Mouse (Mus musculus): ENCODE results near the gene Sorbs1. TPM values are rescaled to one million over a fixed set of nuclear protein-coding genes. Genes with fewer than 3 reads are reported as not detected.

Gene Sorbs1
- polyA plus RNA-seq, 1 experiment: 2.2 TPM

DNA sequence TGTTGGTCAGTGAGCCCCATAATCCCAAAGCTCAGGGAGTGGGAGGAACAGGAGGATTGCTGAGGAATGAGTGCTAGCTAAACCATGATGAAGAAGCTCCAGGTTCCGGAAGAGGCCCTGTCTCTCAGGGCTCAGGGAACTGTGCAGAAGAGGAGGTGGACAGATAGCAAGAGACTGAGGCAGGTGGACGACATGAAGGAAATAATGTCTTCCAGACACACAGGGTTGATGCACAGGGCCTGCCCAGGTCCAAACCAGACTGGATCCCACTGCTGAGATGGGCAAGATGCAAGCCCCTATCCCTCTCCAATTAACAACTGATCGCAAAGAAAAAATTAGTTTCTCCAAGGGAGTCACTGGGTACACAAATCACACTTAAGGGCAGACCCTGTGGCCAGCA lies 258.8 kb downstream of the Sorbs1 start:
- no peak overlapping the region for H3K27ac ChIP-seq (ENCODE audit: insufficient read depth, low read depth, low read length)
- H3K4me1 ChIP-seq (ENCODE audit: control insufficient read depth, insufficient read depth, low read length): no peaks in the 10 kb centered on the region
- TF ChIP-seq CTCF (IDR thresholded peaks at IDR 0.05; ENCODE audit: low read depth, low read length) (no peak), POLR2A (IDR thresholded peaks at IDR 0.05; ENCODE audit: borderline replicate concordance, low read depth, low read length) (no peak)
- H3K4me3 ChIP-seq (ENCODE audit: insufficient read depth, low read length): no peak overlapping the region

GRCm38 (mm10) chr19:40253768-40254167 lies 259.8 kb downstream of the Sorbs1 start:
- Histone ChIP-seq H3K4me3 (ENCODE audit: insufficient read depth, low read length) (no peak overlapping the region), H3K27ac (ENCODE audit: insufficient read depth, low read depth, low read length) (no peak overlapping the region), H3K4me1 (ENCODE audit: control insufficient read depth, insufficient read depth, low read length) (no peaks in the 10 kb centered on the region)
- TF ChIP-seq POLR2A (IDR thresholded peaks at IDR 0.05; ENCODE audit: borderline replicate concordance, low read depth, low read length) (no peak), CTCF (IDR thresholded peaks at IDR 0.05; ENCODE audit: low read depth, low read length) (no peak)

DNA sequence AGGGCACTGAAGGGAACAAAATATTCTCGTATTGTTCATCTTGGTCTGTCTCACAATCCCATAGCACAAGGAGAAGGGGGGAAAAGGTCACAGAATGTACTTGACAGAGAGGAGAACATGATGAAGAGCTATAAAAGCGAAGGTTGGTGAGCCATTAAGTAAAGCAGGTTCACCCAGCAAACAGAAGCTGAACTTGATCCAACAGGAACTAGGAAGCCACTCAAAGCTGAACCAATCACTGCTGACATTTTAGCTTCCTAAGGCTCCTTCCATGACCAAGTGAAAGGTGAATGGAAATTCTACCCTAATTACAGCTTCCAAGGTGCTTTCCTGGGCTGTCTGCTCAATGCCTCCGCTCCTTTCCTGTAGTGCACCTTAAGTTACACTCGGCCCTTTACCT lies 262.5 kb downstream of the Sorbs1 start:
- H3K27ac ChIP-seq (ENCODE audit: insufficient read depth, low read depth, low read length): no peak overlapping the region
- H3K4me1 ChIP-seq (ENCODE audit: control insufficient read depth, insufficient read depth, low read length): no peaks in the 10 kb centered on the region
- no peak for TF ChIP-seq POLR2A (IDR thresholded peaks at IDR 0.05; ENCODE audit: borderline replicate concordance, low read depth, low read length)
- no peak for TF ChIP-seq CTCF (IDR thresholded peaks at IDR 0.05; ENCODE audit: low read depth, low read length)
- H3K4me3 ChIP-seq (ENCODE audit: insufficient read depth, low read length): no peak overlapping the region

DNA sequence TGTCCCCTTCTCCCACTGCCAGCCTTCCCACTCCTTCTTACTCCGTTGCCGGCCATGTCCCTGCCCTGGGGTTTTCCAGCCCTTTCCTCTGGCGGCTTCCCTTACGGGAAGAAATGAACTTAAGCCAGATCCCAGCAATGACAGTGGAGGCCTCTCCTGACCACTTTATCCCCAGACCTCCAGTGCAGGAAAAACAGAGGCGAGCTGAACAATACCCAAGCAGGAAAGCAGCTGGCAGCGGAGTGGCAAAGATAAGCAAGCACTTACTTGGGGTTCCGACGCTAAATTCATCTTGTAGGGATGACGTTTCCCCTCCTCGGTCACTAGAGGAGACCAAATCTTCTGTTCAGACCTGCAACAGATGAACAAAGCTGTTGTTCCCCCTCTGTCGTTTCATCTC lies 264.2 kb downstream of the Sorbs1 start:
- no peak overlapping the region for H3K27ac ChIP-seq (ENCODE audit: insufficient read depth, low read depth, low read length)

DNA sequence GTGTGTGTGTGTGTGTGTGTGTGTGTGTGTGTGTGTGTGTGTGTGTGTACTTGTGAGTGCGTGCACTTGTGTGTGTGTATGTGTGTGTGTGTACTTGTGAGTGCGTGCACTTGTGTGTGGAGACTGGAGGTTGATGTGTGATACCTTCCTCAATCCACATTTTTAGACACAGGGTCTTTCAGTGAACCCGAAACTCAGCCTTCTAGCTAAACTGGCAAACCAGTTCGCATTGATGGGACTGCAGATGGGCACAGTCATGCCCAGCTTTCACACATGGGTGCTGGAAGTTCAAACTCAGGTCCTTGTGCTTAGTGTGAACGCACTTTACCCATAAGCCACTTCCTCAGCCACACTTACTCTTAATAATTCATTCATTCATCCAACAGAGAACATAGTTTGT lies 265.1 kb downstream of the Sorbs1 start:
- H3K4me3 ChIP-seq (ENCODE audit: insufficient read depth, low read length): no peak overlapping the region
- H3K27ac ChIP-seq (ENCODE audit: insufficient read depth, low read depth, low read length): no peak overlapping the region
- no peak for TF ChIP-seq POLR2A (IDR thresholded peaks at IDR 0.05; ENCODE audit: borderline replicate concordance, low read depth, low read length)
- no peak for TF ChIP-seq CTCF (IDR thresholded peaks at IDR 0.05; ENCODE audit: low read depth, low read length)
- no peaks in the 10 kb centered on the region for H3K4me1 ChIP-seq (ENCODE audit: control insufficient read depth, insufficient read depth, low read length)

More for the DNA sequence above, 264.2 kb downstream of the Sorbs1 start:
- Histone ChIP-seq H3K4me3 (ENCODE audit: insufficient read depth, low read length) (no peak overlapping the region), H3K4me1 (ENCODE audit: control insufficient read depth, insufficient read depth, low read length) (no peaks in the 10 kb centered on the region)
- TF ChIP-seq POLR2A (IDR thresholded peaks at IDR 0.05; ENCODE audit: borderline replicate concordance, low read depth, low read length): no peak
- TF ChIP-seq CTCF (IDR thresholded peaks at IDR 0.05; ENCODE audit: low read depth, low read length): no peak

DNA sequence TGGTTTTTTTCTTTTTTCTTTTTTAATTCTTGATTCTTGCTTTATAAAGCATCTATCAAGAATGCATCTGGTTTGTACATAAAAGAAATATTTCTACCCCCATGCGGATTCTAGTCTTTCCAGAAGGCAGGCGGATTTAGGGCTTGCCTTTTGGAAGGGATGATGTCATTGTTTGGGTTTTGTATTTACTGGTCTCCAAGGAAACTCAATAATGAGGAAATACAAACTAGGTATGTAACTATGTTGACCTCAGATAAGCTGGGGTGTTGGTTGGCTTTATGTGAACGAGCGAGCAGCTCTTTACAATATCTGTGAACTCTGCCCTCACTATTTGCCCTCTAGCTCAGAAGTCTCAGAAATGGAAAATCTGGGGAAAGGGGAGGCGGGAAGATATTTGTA lies 266.3 kb downstream of the Sorbs1 start:
- H3K27ac ChIP-seq (ENCODE audit: insufficient read depth, low read depth, low read length): no peak overlapping the region
- H3K4me3 ChIP-seq (ENCODE audit: insufficient read depth, low read length): no peak overlapping the region
- TF ChIP-seq POLR2A (IDR thresholded peaks at IDR 0.05; ENCODE audit: borderline replicate concordance, low read depth, low read length): no peak
- no peak for TF ChIP-seq CTCF (IDR thresholded peaks at IDR 0.05; ENCODE audit: low read depth, low read length)
- H3K4me1 ChIP-seq (ENCODE audit: control insufficient read depth, insufficient read depth, low read length): no peaks in the 10 kb centered on the region

GRCm38 (mm10) chr19:40246646-40247267 lies 266.8 kb downstream of the Sorbs1 start:
- H3K27ac ChIP-seq (ENCODE audit: insufficient read depth, low read depth, low read length): no peak overlapping the region
- H3K4me3 ChIP-seq (ENCODE audit: insufficient read depth, low read length): no peak overlapping the region
- TF ChIP-seq CTCF (IDR thresholded peaks at IDR 0.05; ENCODE audit: low read depth, low read length) (no peak), POLR2A (IDR thresholded peaks at IDR 0.05; ENCODE audit: borderline replicate concordance, low read depth, low read length) (no peak)
- no peaks in the 10 kb centered on the region for H3K4me1 ChIP-seq (ENCODE audit: control insufficient read depth, insufficient read depth, low read length)

Other genes starting within 250 kb of the Sorbs1 start
- gene Pdlim1, start 241.9 kb downstream of the Sorbs1 start, polyA plus RNA-seq (2012; ENCODE audit: insufficient read depth, insufficient read length, missing spikeins): 1.9 and 3.1 TPM in 2 replicates
- gene Aldh18a1, start 74.7 kb upstream of the Sorbs1 start, polyA plus RNA-seq (2012; ENCODE audit: insufficient read depth, insufficient read length, missing spikeins): 3.4 and 4.3 TPM in 2 replicates
- gene Tctn3, start 98.5 kb upstream of the Sorbs1 start, polyA plus RNA-seq (2012; ENCODE audit: insufficient read depth, insufficient read length, missing spikeins): 12.6 and 13.9 TPM in 2 replicates
- 189 and 194 TPM in 2 replicates for gene Entpd1, start 98.6 kb upstream of the Sorbs1 start, polyA plus RNA-seq (2012; ENCODE audit: insufficient read depth, insufficient read length, missing spikeins)
- not detected in 2 replicates for gene Cc2d2b, start 235.0 kb upstream of the Sorbs1 start, polyA plus RNA-seq (2012; ENCODE audit: insufficient read depth, insufficient read length, missing spikeins)

All from bone marrow macrophage, adult 2 months (primary cell).